ENCODE assay signal across 22 mouse cellular contexts in genomic region chr11:79207691-79208090, GRCm38 (mm10). TPM values are rescaled to one million over a fixed set of nuclear protein-coding genes. Genes with fewer than 3 reads are reported as not detected.
DNase-seq lines count a peak whose midpoint lies in the region; ATAC-seq and TF ChIP-seq lines count a peak whose summit lies in the region.
"Had no signal": no experiment of that assay in that cellular context is flagged by ENCODE, and none has a peak within 500 bp of the region (broad histone marks: within the 10 kb centered on the region; RNA-seq: fewer than 3 reads in every experiment).

No protein-coding gene starts in this region.

- no peak overlapping the region for H3K4me3 ChIP-seq in spleen, adult 2 months (ENCODE audit: extremely low read depth, insufficient read depth, insufficient read length)
- H3K4me3 ChIP-seq in CH12.LX (replicated peaks in 1 of 3; ENCODE audit: low read depth in 2 of 3, low read length in 2 of 3, poor library complexity in 1 of 3) = peak overlapping the region in 1 of 3 experiments; percentile 2
- H3K4me3 ChIP-seq: embryonic facial prominence, embryonic 15.5 days; forebrain, embryonic 15.5 days; heart, adult 2 months; hindbrain, embryonic 12.5 days; midbrain, embryonic 12.5 days; neural tube, embryonic 12.5 days had no signal

- peak; percentile 99 for TF ChIP-seq EP300 in CH12.LX (IDR thresholded peaks at IDR 0.05; ENCODE audit: low read length)

- no peak for TF ChIP-seq POLR2A in spleen, adult 2 months (IDR thresholded peaks at IDR 0.05; ENCODE audit: low read depth, low read length)
- peak; percentile 36; the same call in 1 of the 2 replicates for TF ChIP-seq POLR2A in CH12.LX (IDR thresholded peaks at IDR 0.05; ENCODE audit: low read depth, low read length)

- in situ Hi-C loops in CH12.LX (cut with MboI; ENCODE audit: low pct_ligation_motif_present, low pct_unique_long_range_greater_than_20kb, low sequenced_read_pairs) = loop anchor here (25.0 kb wide), 1 partner anchor 645 kb away; the partner anchor contains the start of gene Tmem97

- ATAC-seq in neutrophil, adult 5-6 weeks (ENCODE audit: extremely low read depth, insufficient number of reproducible peaks, low FRiP score, poor library complexity, severe bottlenecking) = peak; percentile 50; the same call in 1 of the 2 replicates
- ATAC-seq: forebrain, embryonic 15.5 days had no signal

- H3K9ac ChIP-seq in CH12.LX (ENCODE audit: insufficient read depth, low read depth) = no peak overlapping the region
- H3K9ac ChIP-seq: embryonic facial prominence, embryonic 15.5 days; forebrain, embryonic 15.5 days; hindbrain, embryonic 12.5 days; midbrain, embryonic 12.5 days; neural tube, embryonic 12.5 days had no signal

- intact Hi-C loops in left cerebral cortex, postnatal 25 days (cut with DNase I) = no loop called here

- H3K4me1 ChIP-seq in spleen, adult 2 months (ENCODE audit: control insufficient read depth, insufficient read depth, insufficient read length) = peaks cover 9% of the 10 kb centered on the region; the same call in 1 of the 2 replicates
- peaks cover 24 to 58% of the 10 kb centered on the region in 2 experiments for H3K4me1 ChIP-seq in CH12.LX (ENCODE audit: control insufficient read depth in 1 of 2, insufficient read depth in 2 of 2)
- H3K4me1 ChIP-seq: embryonic facial prominence, embryonic 15.5 days; forebrain, embryonic 15.5 days; hindbrain, embryonic 12.5 days; midbrain, embryonic 12.5 days; neural tube, embryonic 12.5 days had no signal

- H3K27ac ChIP-seq in spleen, adult 2 months (ENCODE audit: insufficient read depth, low read length) = no peak overlapping the region
- H3K27ac ChIP-seq in CH12.LX (ENCODE audit: insufficient read depth, low read depth) = no peak overlapping the region; the same call in 1 of the 2 replicates
- H3K27ac ChIP-seq: embryonic facial prominence, embryonic 15.5 days; forebrain, embryonic 15.5 days; heart, adult 2 months; hindbrain, embryonic 12.5 days; macrophage; midbrain, embryonic 12.5 days; neural tube, embryonic 12.5 days had no signal

- TF ChIP-seq CTCF in spleen, adult 2 months (IDR thresholded peaks at IDR 0.05; ENCODE audit: extremely low read depth, insufficient read depth, insufficient read length, insufficient replicate concordance) = no peak
- TF ChIP-seq CTCF in CH12.LX (conservative IDR thresholded peaks at IDR 0.05 in 1 of 2, IDR thresholded peaks at IDR 0.05 in 1 of 2; ENCODE audit: low read depth in 2 of 2, low read length in 2 of 2) = no peak

- no peaks in the 10 kb centered on the region for H3K36me3 ChIP-seq in spleen, adult 2 months (ENCODE audit: control insufficient read depth, insufficient read depth, low read length)
- no peaks in the 10 kb centered on the region for H3K36me3 ChIP-seq in CH12.LX (replicated peaks in 1 of 2; ENCODE audit: control insufficient read depth in 1 of 2, insufficient read depth in 1 of 2, low read length in 1 of 2)
- H3K36me3 ChIP-seq: embryonic facial prominence, embryonic 15.5 days; forebrain, embryonic 15.5 days; hindbrain, embryonic 12.5 days; midbrain, embryonic 12.5 days; neural tube, embryonic 12.5 days had no signal

- TF ChIP-seq RAD21 in CH12.LX (IDR thresholded peaks at IDR 0.05; ENCODE audit: low read depth, low read length) = peak; percentile 4

- dilution Hi-C loops in CH12.LX (cut with MboI; ENCODE audit: extremely low pct_ligation_motif_present, extremely low pct_unique_long_range_greater_than_20kb, low sequenced_read_pairs) = no loop called here

- H3K4me2 ChIP-seq in CH12.LX (ENCODE audit: insufficient read depth, low read depth, poor library complexity, severe bottlenecking) = peak overlapping the region; percentile 64
- H3K4me2 ChIP-seq: embryonic facial prominence, embryonic 15.5 days; forebrain, embryonic 15.5 days; hindbrain, embryonic 12.5 days; midbrain, embryonic 12.5 days; neural tube, embryonic 12.5 days had no signal

- WGBS in spleen, adult 2 months = 47% methylated on average over 10 of the region's 10 CpGs

- no peaks in the 10 kb centered on the region for H3K27me3 ChIP-seq in spleen, adult 2 months (ENCODE audit: control insufficient read depth, insufficient read depth, low read length)
- H3K27me3 ChIP-seq in CH12.LX (replicated peaks) = peaks cover 8% of the 10 kb centered on the region
- H3K27me3 ChIP-seq: embryonic facial prominence, embryonic 15.5 days; forebrain, embryonic 15.5 days; hindbrain, embryonic 12.5 days; midbrain, embryonic 12.5 days; neural tube, embryonic 12.5 days had no signal

- peaks cover 7% of the 10 kb centered on the region for H3K9me3 ChIP-seq in CH12.LX (replicated peaks; ENCODE audit: low read length)
- H3K9me3 ChIP-seq: embryonic facial prominence, embryonic 15.5 days; forebrain, embryonic 15.5 days; hindbrain, embryonic 12.5 days; midbrain, embryonic 12.5 days had no signal

- DNase-seq in spleen, adult 2 months (ENCODE audit: low read depth in 1 of 2, low spot score in 2 of 2) = peak; percentile 54 to 56
- DNase-seq in spleen, postnatal 10 days (ENCODE audit: low spot score in 2 of 2) = no peak
- DNase-seq in CH12.LX (ENCODE audit: extremely low read depth) = peak; percentile 96
- DNase-seq in induced T-regulatory cell, adult 2 months (ENCODE audit: low read depth) = peak; percentile 78
- DNase-seq in left cerebral cortex, postnatal 25 days (ENCODE audit: low spot score in 2 of 2) = no peak
- DNase-seq in yolk sac, embryonic 10.5 days (ENCODE audit: low spot score) = no peak
- no peak for DNase-seq in Muller cell, postnatal 12 days (ENCODE audit: inconsistent ontology term)
- DNase-seq: adrenal gland, postnatal 14 days; cerebellum, adult 9-10 months; gastrocnemius, postnatal 14 days; heart, adult 2 months; kidney, adult 18-20 months; kidney, postnatal 14 days; thymus, adult 18-20 months; thymus, postnatal 36 days had no signal

- no peaks in the 10 kb centered on the region for H3K79me2 ChIP-seq in CH12.LX (replicated peaks; ENCODE audit: control insufficient read depth, extremely low read depth, insufficient read depth, poor library complexity, severe bottlenecking)

TF ChIP-seq in CH12.LX, 34 proteins besides CTCF, POLR2A, EP300 and RAD21 (continues in another document):
- TF ChIP-seq E2F4 (IDR thresholded peaks at IDR 0.05; ENCODE audit: insufficient replicate concordance, low read depth, low read length) (peak; percentile 36; the same call in 1 of the 2 replicates), HCFC1 (IDR thresholded peaks at IDR 0.05; ENCODE audit: low read depth, low read length) (peak; percentile 66), TBP (conservative IDR thresholded peaks at IDR 0.05; ENCODE audit: low read depth, low read length) (0 out of 2 replicates have a peak, but pooled peaks have one; percentile 50), BHLHE40 (IDR thresholded peaks at IDR 0.05; ENCODE audit: low read depth, low read length) (peak; percentile 71), KAT2A (IDR thresholded peaks at IDR 0.05; ENCODE audit: insufficient replicate concordance, low read length) (0 out of 2 replicates have a peak, but pooled peaks have one; percentile 58), MEF2A (IDR thresholded peaks at IDR 0.05; ENCODE audit: borderline replicate concordance, low read depth, low read length) (peak; percentile 78), MAX (IDR thresholded peaks at IDR 0.05; ENCODE audit: low read length) (peak; percentile 83; the same call in 1 of the 2 replicates), PAX5 (IDR thresholded peaks at IDR 0.05; ENCODE audit: low read length) (no peak), POLR2AphosphoS2 (IDR thresholded peaks at IDR 0.05; ENCODE audit: low read depth, low read length) (no peak), USF1 (IDR thresholded peaks at IDR 0.05; ENCODE audit: low read depth, low read length) (no peak), MYC (IDR thresholded peaks at IDR 0.05; ENCODE audit: low read depth, low read length) (peak; percentile 82), NRF1 (IDR thresholded peaks at IDR 0.05; ENCODE audit: low read depth, low read length) (no peak), JUN (IDR thresholded peaks at IDR 0.05; ENCODE audit: insufficient read depth, low read depth, low read length) (peak; percentile 49), MAFK (IDR thresholded peaks at IDR 0.05; ENCODE audit: insufficient replicate concordance, low read length) (peak; percentile 33; the same call in 1 of the 2 replicates), ZKSCAN1 (IDR thresholded peaks at IDR 0.05; ENCODE audit: borderline replicate concordance, low read depth, low read length) (no peak), TCF12 (IDR thresholded peaks at IDR 0.05; ENCODE audit: low read depth, low read length) (peak; percentile 86), JUND (conservative IDR thresholded peaks at IDR 0.05; ENCODE audit: low read depth, low read length) (peak; percentile 54; the same call in 1 of the 2 replicates), RCOR1 (conservative IDR thresholded peaks at IDR 0.05; ENCODE audit: low read depth, low read length) (peak; percentile 93), SMC3 (IDR thresholded peaks at IDR 0.05; ENCODE audit: low read depth, low read length) (peak; percentile 21), ZC3H11A (IDR thresholded peaks at IDR 0.05; ENCODE audit: low read depth, low read length) (no peak), ZMIZ1 (IDR thresholded peaks at IDR 0.05; ENCODE audit: low read depth, low read length) (no peak), ELF1 (IDR thresholded peaks at IDR 0.05; ENCODE audit: low read depth, low read length) (peak; percentile 71), MXI1 (IDR thresholded peaks at IDR 0.05; ENCODE audit: low read depth, low read length) (peak; percentile 45; the same call in 1 of the 2 replicates), SIN3A (IDR thresholded peaks at IDR 0.05; ENCODE audit: low read length) (no peak; the same call in 1 of the 2 replicates), GABPA (IDR thresholded peaks at IDR 0.05; ENCODE audit: insufficient replicate concordance, low read depth, low read length) (no peak), CHD2 (IDR thresholded peaks at IDR 0.05; ENCODE audit: low read length) (0 out of 2 replicates have a peak, but pooled peaks have one; percentile 59), ETS1 (conservative IDR thresholded peaks at IDR 0.05; ENCODE audit: low read depth, low read length) (peak; percentile 84), IRF4 (IDR thresholded peaks at IDR 0.05; ENCODE audit: low read depth, low read length) (peak; percentile 96), CHD1 (IDR thresholded peaks at IDR 0.05; ENCODE audit: low read depth, low read length) (no peak), MAZ (IDR thresholded peaks at IDR 0.05; ENCODE audit: low read depth, low read length) (0 out of 2 replicates have a peak, but pooled peaks have one; percentile 18), NELFE (IDR thresholded peaks at IDR 0.05; ENCODE audit: low read depth, low read length) (no peak)

RNA-seq across cellular contexts. Expression of gene Wsb1, which starts 46.8 kb away (rescaled TPM):
- polyA plus RNA-seq in spleen, adult 2 months (2012; rRNA removed) = 30.1 and 48.1 TPM in 2 replicates
- 54.7 and 84.1 TPM in 2 replicates for total RNA-seq in CH12.LX (2012; rRNA removed)
- total RNA-seq in CH12.LX (2014; rRNA removed) = 104 and 122 TPM in 2 replicates
- polyA plus RNA-seq in CH12.LX (2012; ENCODE audit: insufficient read length, low read depth) = 118 and 129 TPM in 2 replicates
- 202 and 207 TPM in 2 replicates for total RNA-seq in neutrophil, adult 5-6 weeks (2017)
- total RNA-seq in left cerebral cortex, postnatal 25 days (2021) = 10 to 100 TPM; 64.7 to 78.4 TPM

Comparison
In these comparisons a context has a peak if more than half of its experiments do, and no peak if none do; other contexts are left out.
1. DNase-seq: peak in spleen, adult 2 months (2 of 2), CH12.LX (single experiment) and induced T-regulatory cell, adult 2 months (single experiment); none in spleen, postnatal 10 days (0 of 2), left cerebral cortex, postnatal 25 days (0 of 2), yolk sac, embryonic 10.5 days (single experiment) and Muller cell, postnatal 12 days (single experiment).